Mouse (Mus musculus) brain, embryonic 14.5 days (tissue): ENCODE measurements around the gene Gm11037.
A peak's percentile ranks its signal among the peaks of the same experiment; 100 is the strongest.

Source experiments
- CTCF ChIP-seq: fragments of 200-500 bp; IDR thresholded peaks from 2 replicates; pipeline ENCODE4 v1.5.1; 2012; ENCODE audit warnings: inconsistent platforms, mild to moderate bottlenecking, moderate library complexity, borderline replicate concordance; ENCODE audit not compliant: insufficient read depth, insufficient read length; ENCODE audit errors: extremely low read depth
- POLR2A ChIP-seq: fragments of 200-500 bp; IDR thresholded peaks from 2 replicates; pipeline ENCODE4 v1.6.1; 2012; ENCODE audit warnings: mild to moderate bottlenecking, inconsistent platforms, borderline replicate concordance; ENCODE audit not compliant: poor library complexity, insufficient read depth, insufficient read length, severe bottlenecking; ENCODE audit errors: extremely low read depth

DNA sequence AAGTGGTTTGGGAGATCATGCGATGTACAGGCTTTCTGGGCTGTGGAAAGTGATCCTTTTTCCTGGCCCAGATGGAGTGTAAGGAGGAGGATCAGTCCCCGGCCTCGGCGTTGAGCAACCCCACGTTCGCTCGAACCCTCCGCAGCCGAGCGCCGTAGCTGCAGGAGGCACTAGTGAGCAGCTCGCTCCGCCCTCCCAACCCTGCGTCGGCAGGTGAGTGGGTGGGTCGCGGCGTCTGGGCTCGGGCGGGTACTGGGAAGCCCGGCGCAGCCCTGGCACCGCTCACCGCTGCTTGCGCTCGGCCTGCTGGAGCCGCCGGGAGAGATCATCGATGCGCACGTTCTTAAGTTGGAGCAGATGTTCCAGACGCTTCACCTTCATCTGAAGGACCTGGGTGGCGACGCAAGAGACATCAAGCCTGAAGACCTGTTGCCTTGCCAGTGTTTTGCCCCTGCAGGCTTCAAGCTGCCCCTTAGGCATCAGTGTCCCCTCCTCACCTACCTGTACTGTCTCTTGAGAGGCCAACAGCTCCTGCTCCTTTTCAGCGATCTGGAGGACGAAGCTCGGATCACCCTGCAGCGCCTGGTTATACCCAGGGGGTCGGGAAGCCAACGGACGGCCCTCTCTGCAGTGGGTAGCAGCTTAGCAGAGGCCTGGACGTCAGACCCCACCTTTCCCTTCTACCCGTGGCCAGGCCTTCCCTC lies 38.3 kb downstream of the Gm11037 start:
- TF ChIP-seq POLR2A (no peak), CTCF (0 out of 2 replicates have a peak, but pooled peaks have one; percentile 2)
